Mouse (Mus musculus) bone marrow macrophage, adult 2 months (primary cell): ENCODE results near the gene Auh. TPM values are rescaled to one million over a fixed set of nuclear protein-coding genes. Genes with fewer than 3 reads are reported as not detected.

ENCODE experiments used
- H3K27ac ChIP-seq: 2 replicates; pipeline ENCODE4 v1.5.1; 2012; ENCODE audit warnings: low read depth, low read length; ENCODE audit not compliant: insufficient read depth
- H3K4me1 ChIP-seq: 2 replicates; pipeline ENCODE4 v1.6.1; 2012; ENCODE audit warnings: low read length; ENCODE audit not compliant: control insufficient read depth, insufficient read depth
- H3K4me3 ChIP-seq: 2 replicates; pipeline ENCODE4 v1.5.1; 2012; ENCODE audit warnings: mild to moderate bottlenecking, low read length, moderate library complexity; ENCODE audit not compliant: insufficient read depth
- CTCF ChIP-seq: IDR thresholded peaks from 2 replicates; pipeline ENCODE4 v1.5.1; 2012; ENCODE audit warnings: low read depth, mild to moderate bottlenecking, low read length, moderate library complexity
- POLR2A ChIP-seq: IDR thresholded peaks from 2 replicates; pipeline ENCODE4 v1.6.1; 2012; ENCODE audit warnings: mild to moderate bottlenecking, low read depth, low read length, borderline replicate concordance
- polyA plus RNA-seq: library from polyadenylated mRNA; stranded (reverse); fragments of >200 nt; gene quantifications from 2 replicates; pipeline ENCODE4 v1.2.4, GENCODE M21; 2012; ENCODE audit not compliant: missing spikeins, insufficient read depth, insufficient read length

The Auh gene
- polyA plus RNA-seq = 39.3 and 41.6 TPM in 2 replicates

DNA sequence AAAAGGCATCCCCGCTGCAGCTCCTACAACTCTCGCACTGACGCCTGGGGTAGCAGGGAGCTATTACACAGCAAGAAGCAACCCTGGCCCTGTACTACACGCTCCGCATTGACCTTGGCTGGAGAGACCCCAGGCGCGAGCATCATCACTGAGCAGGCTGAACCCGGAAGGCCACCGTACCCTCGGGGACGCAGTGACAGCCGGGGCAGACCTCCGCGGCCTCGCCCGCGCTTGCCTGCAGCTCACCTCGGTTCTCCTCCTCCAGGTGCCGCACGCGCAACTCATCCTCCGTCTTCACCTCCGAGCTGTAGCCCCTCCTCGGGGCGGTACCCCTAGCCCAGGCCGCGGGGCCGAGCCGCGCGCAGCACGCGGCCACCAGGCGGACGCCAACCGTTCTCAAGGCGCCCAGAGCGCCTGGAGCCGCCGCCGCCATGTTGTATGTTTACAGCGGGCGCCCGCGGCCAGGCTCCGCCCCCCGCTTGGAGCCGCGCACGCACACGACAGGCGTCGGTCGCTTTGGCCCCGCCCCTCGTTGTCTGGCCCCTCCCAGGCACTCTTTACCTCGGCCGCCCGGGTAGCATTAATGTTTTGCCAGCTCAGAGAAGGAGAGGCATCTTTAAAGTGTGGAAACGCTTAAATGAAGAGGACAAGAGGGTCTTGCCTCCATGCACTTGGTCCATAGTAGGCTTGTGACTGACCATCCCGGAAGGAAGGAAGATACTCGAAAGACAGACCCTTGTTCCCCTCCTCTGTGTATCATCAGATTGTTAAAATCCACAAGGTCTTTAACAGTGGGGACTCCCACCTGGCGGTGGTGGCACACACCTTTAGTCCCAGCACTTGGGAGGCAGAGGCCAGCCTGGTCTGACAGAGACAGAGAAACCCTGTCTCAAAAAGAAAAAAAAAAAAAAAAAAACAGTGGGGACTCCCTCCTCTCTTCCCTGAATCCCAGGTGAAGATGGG is at the start of gene Auh:
Gene Auh, minus strand, starts transcription at position 473 of the 963 bp plus-strand sequence.
- H3K4me3 ChIP-seq = peak within 1 kb of the TSS; percentile 97
- TF ChIP-seq CTCF (no peak), POLR2A (peak; percentile 33; the same call in 1 of the 2 replicates)
- peaks cover 4% of the 10 kb centered on the region; the same call in 1 of the 2 replicates for H3K4me1 ChIP-seq
- peak within 1 kb of the TSS; percentile 5; the same call in 1 of the 2 replicates for H3K27ac ChIP-seq

DNA sequence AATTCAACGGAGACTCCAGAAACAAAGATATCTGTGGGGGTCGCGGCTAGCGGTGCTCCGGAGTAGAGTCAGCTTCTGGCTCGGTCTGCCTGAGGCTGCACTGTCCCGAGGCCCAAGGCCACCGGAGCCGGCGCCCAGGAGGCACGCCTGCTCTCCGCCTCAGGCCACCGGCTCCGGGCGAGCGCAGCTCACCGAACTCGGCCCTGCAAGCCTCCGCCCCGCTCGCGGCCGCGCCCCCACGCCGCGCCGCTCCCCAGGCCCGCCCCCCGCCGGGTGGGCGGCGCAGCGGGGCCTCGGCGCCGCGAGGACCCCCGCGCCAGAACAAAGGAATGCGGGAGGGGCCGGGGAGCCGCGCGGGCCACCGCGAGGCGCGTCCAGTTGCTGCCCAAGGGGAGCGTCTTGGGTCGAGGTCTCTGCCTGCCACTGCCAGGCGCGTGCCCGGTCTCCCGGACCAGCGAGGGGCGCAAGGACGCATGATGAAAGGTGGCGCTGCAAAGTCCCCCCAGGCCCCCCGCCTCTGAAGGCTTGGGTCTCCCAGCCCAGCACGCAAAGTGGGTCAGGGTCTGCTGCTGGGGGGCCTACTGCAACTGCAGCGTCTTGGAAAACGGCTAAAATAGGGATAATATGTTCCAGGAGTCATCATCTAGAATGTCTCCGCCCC is 49.0 kb upstream of the Auh start:
- Histone ChIP-seq H3K4me1 (peaks cover 29% of the 10 kb centered on the region), H3K27ac (no peak overlapping the region), H3K4me3 (peak overlapping the region; percentile 60)
- TF ChIP-seq POLR2A (no peak), CTCF (no peak)

DNA sequence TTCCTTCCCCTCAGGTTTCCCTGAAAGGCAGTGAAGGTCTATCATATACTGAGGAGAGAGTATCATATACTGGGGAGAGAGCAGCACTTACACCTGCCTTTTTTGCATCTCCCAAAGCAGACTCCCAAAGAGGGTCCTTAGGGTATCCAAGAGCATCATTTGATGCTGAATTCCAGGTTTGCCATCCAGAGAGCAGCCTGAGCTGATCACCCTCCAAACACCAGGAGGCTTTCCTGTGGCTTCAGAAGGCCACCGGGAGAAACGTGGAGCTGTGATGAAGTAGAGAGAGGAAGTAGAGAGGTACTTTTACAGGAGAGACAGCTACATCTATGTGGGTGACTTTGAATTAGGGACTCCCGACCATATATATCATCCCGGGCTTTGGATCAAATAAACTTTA is 48.3 kb upstream of the Auh start:
- TF ChIP-seq POLR2A = no peak
- no peak for TF ChIP-seq CTCF
- Histone ChIP-seq H3K4me1 (peaks cover 27% of the 10 kb centered on the region), H3K27ac (no peak overlapping the region), H3K4me3 (peak overlapping the region; percentile 60; the same call in 1 of the 2 replicates)

DNA sequence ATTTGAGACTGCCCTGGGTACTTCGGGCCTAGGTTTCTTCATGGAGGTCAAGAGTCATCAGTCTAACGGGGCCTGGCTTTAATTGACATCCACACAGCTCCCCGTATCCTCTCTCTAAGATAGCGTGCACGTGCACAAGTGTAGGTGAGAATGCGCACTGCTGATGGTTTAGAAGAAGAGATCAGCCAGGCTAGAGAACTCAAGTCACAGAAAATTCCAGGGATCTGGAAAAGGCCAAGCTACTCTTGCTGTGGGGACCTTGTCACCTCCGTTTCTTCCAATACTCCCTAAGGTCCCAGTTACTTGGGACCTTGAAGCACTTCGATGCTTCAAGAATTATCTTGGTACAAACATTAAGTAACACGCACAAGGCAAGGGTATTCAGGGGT is 47.7 kb upstream of the Auh start:
- TF ChIP-seq CTCF (no peak), POLR2A (no peak)
- no peak overlapping the region; the same call in 1 of the 2 replicates for H3K4me3 ChIP-seq
- no peak overlapping the region for H3K27ac ChIP-seq
- H3K4me1 ChIP-seq = peaks cover 25% of the 10 kb centered on the region

DNA sequence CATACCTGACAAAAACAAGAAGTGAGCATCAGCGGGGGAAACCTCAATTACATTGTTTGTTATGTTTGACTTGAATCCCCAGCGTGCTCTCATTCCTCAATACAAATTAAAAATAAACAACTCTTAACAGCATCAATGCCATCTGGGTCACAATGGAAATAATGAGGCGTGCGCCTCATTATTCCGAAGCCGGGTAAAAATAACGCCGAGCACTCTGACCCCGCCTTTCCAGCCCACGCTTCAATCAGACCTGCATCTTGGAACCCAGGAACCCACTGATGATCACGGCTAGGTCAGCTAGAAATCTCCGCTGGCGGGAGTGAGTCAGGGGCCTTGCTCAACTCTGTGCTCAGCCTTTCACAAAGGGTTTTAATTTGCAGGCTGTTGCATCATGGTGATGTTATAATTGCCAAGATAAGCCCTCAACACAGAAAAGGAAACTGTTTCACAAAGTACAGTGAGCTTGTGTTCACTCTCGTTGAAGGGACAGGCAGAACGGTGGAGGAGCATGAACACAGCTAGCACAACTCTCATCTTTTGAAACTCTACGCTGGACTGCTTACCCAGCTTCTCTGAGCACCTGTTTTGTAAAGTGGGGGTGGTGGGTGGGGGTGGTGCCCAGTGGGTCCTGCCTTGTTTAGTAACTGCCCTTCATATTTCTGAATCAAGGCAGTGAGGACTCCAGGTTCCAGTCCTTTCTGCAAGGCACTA is 47.2 kb upstream of the Auh start:
- Histone ChIP-seq H3K4me1 (peaks cover 24% of the 10 kb centered on the region), H3K27ac (no peak overlapping the region), H3K4me3 (peak overlapping the region; percentile 18; the same call in 1 of the 2 replicates)
- TF ChIP-seq POLR2A (no peak), CTCF (no peak)

DNA sequence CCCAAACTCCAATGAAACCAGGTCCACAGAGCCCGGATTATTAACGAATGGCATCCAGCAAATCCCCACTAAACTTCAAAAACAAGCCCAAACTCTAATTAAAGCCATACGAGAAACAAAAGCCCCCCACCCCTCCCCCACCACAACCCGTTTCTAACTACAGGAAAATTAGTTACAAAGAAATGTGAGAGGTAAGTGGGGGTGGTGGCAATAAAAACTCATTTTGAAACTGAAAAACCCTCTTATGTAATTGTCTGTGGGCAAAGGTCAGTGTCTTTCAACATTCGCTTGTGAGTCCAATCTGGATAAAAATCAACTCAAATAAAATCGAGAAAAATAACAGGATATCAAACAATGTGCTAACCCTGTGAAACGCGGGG is 46.6 kb upstream of the Auh start:
- no peak overlapping the region for H3K4me3 ChIP-seq
- H3K4me1 ChIP-seq = peaks cover 24% of the 10 kb centered on the region
- TF ChIP-seq CTCF (no peak), POLR2A (no peak)
- H3K27ac ChIP-seq = no peak overlapping the region

DNA sequence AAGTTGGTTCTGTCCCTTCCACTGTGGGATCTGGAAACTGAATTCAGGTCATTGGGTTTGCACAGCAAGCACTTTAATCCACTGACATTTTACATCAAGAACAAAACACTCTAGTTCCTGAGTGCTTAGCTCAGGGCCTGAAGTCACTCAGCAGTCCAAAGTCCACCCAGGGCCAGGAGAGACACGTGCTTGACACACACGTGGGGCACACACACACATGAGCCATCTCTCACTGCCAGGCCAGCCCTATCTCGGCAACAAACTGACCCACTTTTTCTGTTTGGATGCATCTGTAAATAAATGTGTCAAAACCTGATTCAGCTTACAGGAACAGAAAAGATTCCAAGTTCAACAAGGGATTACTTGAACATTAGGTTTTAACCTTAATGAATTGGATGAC is 45.2 kb upstream of the Auh start:
- H3K4me1 ChIP-seq = peaks cover 24% of the 10 kb centered on the region
- TF ChIP-seq POLR2A (no peak), CTCF (no peak)
- no peak overlapping the region for H3K4me3 ChIP-seq
- H3K27ac ChIP-seq = no peak overlapping the region

DNA sequence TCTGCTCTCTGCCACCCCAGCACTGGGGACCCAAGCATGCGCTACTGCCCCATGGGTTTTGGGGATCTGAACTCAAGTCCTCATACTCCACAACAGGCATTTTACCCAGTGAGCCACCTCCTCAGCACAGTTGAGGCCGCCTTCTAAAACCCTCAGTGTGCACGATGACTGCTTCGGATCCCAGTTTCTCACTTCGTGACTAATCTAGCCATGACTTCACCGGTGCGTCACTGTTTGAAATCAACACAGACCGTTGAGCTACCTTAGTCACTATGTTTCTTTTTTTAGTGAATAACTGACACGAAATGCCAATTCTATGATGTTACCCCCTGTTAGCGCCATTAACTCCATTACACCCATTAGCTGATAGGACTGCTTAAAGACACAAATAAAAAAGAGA is 43.9 kb upstream of the Auh start:
- H3K4me3 ChIP-seq = no peak overlapping the region

DNA sequence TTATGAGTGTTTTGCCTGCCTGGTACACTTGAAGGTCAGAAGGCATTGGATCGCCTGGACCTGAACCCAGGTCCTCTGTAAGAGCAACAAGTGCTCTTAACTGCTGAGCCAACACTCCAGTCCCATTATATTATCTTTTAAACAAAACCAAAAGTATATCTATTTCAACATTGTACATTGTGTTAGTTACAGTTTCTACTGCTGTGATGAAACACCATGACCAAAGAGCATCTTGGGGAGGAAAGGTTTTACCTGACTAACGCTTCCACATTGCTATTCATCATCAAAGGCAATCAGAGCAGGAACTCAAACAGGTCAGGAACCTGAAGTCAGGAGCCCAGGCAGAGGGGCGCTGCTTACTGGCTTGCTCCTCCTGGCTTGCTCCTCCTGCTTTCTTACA is 43.1 kb upstream of the Auh start:
- Histone ChIP-seq H3K4me3 (no peak overlapping the region), H3K27ac (no peak overlapping the region), H3K4me1 (peaks cover 21% of the 10 kb centered on the region)
- TF ChIP-seq CTCF (no peak), POLR2A (no peak)

More for the DNA sequence above, 43.9 kb upstream of the Auh start:
- Histone ChIP-seq H3K27ac (no peak overlapping the region), H3K4me1 (peaks cover 24% of the 10 kb centered on the region)
- no peak for TF ChIP-seq CTCF
- TF ChIP-seq POLR2A = no peak
